9 mouse cellular contexts compared by ENCODE assay signal in genomic region chr11:98580301-98581121, GRCm38 (mm10). TPM values are rescaled to one million over a fixed set of nuclear protein-coding genes. Genes with fewer than 3 reads are reported as not detected.
DNase-seq lines count a peak whose midpoint lies in the region; ATAC-seq and TF ChIP-seq lines count a peak whose summit lies in the region.
"Had no signal": no experiment of that assay in that cellular context is flagged by ENCODE, and none has a peak within 500 bp of the region (broad histone marks: within the 10 kb centered on the region; RNA-seq: fewer than 3 reads in every experiment).

No protein-coding gene starts in this region.

- peak overlapping the region; percentile 84 for H3K4me2 ChIP-seq in liver, embryonic 15.5 days

- no peaks in the 10 kb centered on the region for H3K27me3 ChIP-seq in heart, embryonic 10.5 days (ENCODE audit: insufficient read depth, poor library complexity, severe bottlenecking)
- no peaks in the 10 kb centered on the region for H3K27me3 ChIP-seq in E14TG2a.4 (ENCODE audit: insufficient read depth, low read length)
- H3K27me3 ChIP-seq in liver, embryonic 15.5 days: no peaks in the 10 kb centered on the region

- H3K4me3 ChIP-seq in heart, embryonic 10.5 days: peak overlapping the region; percentile 34
- peak overlapping the region; percentile 49 for H3K4me3 ChIP-seq in E14TG2a.4 (replicated peaks; ENCODE audit: low read length)
- peak overlapping the region; percentile 71 for H3K4me3 ChIP-seq in liver, embryonic 15.5 days (replicated peaks)

- 37% methylated on average over 16 of the region's 16 CpGs for WGBS in heart, embryonic 10.5 days
- WGBS in liver, embryonic 15.5 days (ENCODE audit: insufficient replicate concordance): 16% methylated on average over 16 of the region's 16 CpGs

- H3K9me3 ChIP-seq in heart, embryonic 10.5 days: no peaks in the 10 kb centered on the region
- H3K9me3 ChIP-seq in E14TG2a.4 (ENCODE audit: low read length): no peaks in the 10 kb centered on the region
- no peaks in the 10 kb centered on the region for H3K9me3 ChIP-seq in liver, embryonic 15.5 days (replicated peaks)

- peak overlapping the region; percentile 77 for H3K9ac ChIP-seq in liver, embryonic 15.5 days

- peak; percentile 85 for DNase-seq in heart, embryonic 10.5 days (ENCODE audit: low spot score)
- DNase-seq in heart, adult 18-20 months: no peak
- DNase-seq in c-Kit-positive CD71-positive TER-119-negative erythroid progenitor cells, embryonic 14.5 days (ENCODE audit: low read depth): peak; percentile 68
- no peak for DNase-seq in urinary bladder, adult 2 months (ENCODE audit: low spot score)
- DNase-seq in thymus, postnatal 4 days: no peak
- no peak for DNase-seq in layer of hippocampus, adult 9-10 months (ENCODE audit: low spot score)

- peaks cover 59% of the 10 kb centered on the region for H3K4me1 ChIP-seq in heart, embryonic 10.5 days
- peaks cover 59% of the 10 kb centered on the region for H3K4me1 ChIP-seq in E14TG2a.4 (replicated peaks; ENCODE audit: low read depth, low read length)
- H3K4me1 ChIP-seq in liver, embryonic 15.5 days (replicated peaks): peaks cover 80% of the 10 kb centered on the region

- ATAC-seq in liver, embryonic 15.5 days (ENCODE audit: insufficient read depth): peak; percentile 74

- no peak for TF ChIP-seq CTCF in E14TG2a.4 (conservative IDR thresholded peaks at IDR 0.05; ENCODE audit: low read length)

- H3K36me3 ChIP-seq in heart, embryonic 10.5 days: peaks cover 44% of the 10 kb centered on the region
- H3K36me3 ChIP-seq in E14TG2a.4 (ENCODE audit: insufficient read depth, low read length): peaks cover 32% of the 10 kb centered on the region
- peaks cover 18% of the 10 kb centered on the region for H3K36me3 ChIP-seq in liver, embryonic 15.5 days (replicated peaks)

- H3K27ac ChIP-seq in heart, embryonic 10.5 days: peak overlapping the region; percentile 81
- peak overlapping the region; percentile 100 for H3K27ac ChIP-seq in liver, embryonic 15.5 days (replicated peaks)

RNA-seq across cellular contexts. Expression of gene Ormdl3, which starts 6.7 kb away (rescaled TPM):
- 56.1 and 61.0 TPM in 2 replicates for polyA plus RNA-seq in heart, embryonic 10.5 days (2016; fragmentation: Nextera tagmentation; extraction: Ambion mirVana)
- total RNA-seq in heart, adult 18-20 months (2021): 10 to 100 TPM; 42.6 to 47.5 TPM
- polyA plus RNA-seq in liver, embryonic 15.5 days (2015; fragmentation: Nextera tagmentation; extraction: Ambion mirVana): 40.6 and 45.4 TPM in 2 replicates
- 57.6 and 63.7 TPM in 2 replicates for polyA plus RNA-seq in urinary bladder, adult 2 months (2012; rRNA removed)

RNA-seq across cellular contexts. Expression of gene Lrrc3c, which starts 17.6 kb away (rescaled TPM):
- not detected in 2 replicates for polyA plus RNA-seq in heart, embryonic 10.5 days (2016; fragmentation: Nextera tagmentation; extraction: Ambion mirVana)
- total RNA-seq in heart, adult 18-20 months (2021): not detected
- not detected in 2 replicates for polyA plus RNA-seq in liver, embryonic 15.5 days (2015; fragmentation: Nextera tagmentation; extraction: Ambion mirVana)
- polyA plus RNA-seq in urinary bladder, adult 2 months (2012; rRNA removed): not detected in 2 replicates
- polyA plus RNA-seq: neural tube, embryonic 14.5 days had no signal

RNA-seq across cellular contexts. Expression of gene Zpbp2, which starts 29.6 kb away (rescaled TPM):
- polyA plus RNA-seq in heart, embryonic 10.5 days (2016; fragmentation: Nextera tagmentation; extraction: Ambion mirVana): 0.21 and 0.65 TPM in 2 replicates
- not detected for total RNA-seq in heart, adult 18-20 months (2021)
- 0.62 and 0.79 TPM in 2 replicates for polyA plus RNA-seq in liver, embryonic 15.5 days (2015; fragmentation: Nextera tagmentation; extraction: Ambion mirVana)
- 1.4 and 2.5 TPM in 2 replicates for polyA plus RNA-seq in urinary bladder, adult 2 months (2012; rRNA removed)
- polyA plus RNA-seq: neural tube, embryonic 14.5 days had no signal

RNA-seq across cellular contexts. Expression of gene Ikzf3, which starts 34.7 kb away (rescaled TPM):
- 0.04 and 0.22 TPM in 2 replicates for polyA plus RNA-seq in heart, embryonic 10.5 days (2016; fragmentation: Nextera tagmentation; extraction: Ambion mirVana)
- 1 to 10 TPM in 1 of 2 experiments, under 1 TPM in 1; 0.89 to 5.0 TPM for total RNA-seq in heart, adult 18-20 months (2021)
- polyA plus RNA-seq in liver, embryonic 15.5 days (2015; fragmentation: Nextera tagmentation; extraction: Ambion mirVana): 0.10 and 0.13 TPM in 2 replicates
- 8.6 and 10.1 TPM in 2 replicates for polyA plus RNA-seq in urinary bladder, adult 2 months (2012; rRNA removed)

RNA-seq across cellular contexts. Expression of gene Gm12355, which starts 45.0 kb away (rescaled TPM):
- 0.71 and 1.0 TPM in 2 replicates for polyA plus RNA-seq in heart, embryonic 10.5 days (2016; fragmentation: Nextera tagmentation; extraction: Ambion mirVana)
- total RNA-seq in heart, adult 18-20 months (2021): 10 to 100 TPM in 1 of 2 experiments, 1 to 10 TPM in 1; 6.6 to 10.4 TPM
- 0.38 and 0.44 TPM in 2 replicates for polyA plus RNA-seq in liver, embryonic 15.5 days (2015; fragmentation: Nextera tagmentation; extraction: Ambion mirVana)
- 0.47 and 0.52 TPM in 2 replicates for polyA plus RNA-seq in urinary bladder, adult 2 months (2012; rRNA removed)

Comparison
In these comparisons a context has a peak if more than half of its experiments do, and no peak if none do; other contexts are left out.
1. DNase-seq: peak in heart, embryonic 10.5 days (single experiment) and c-Kit-positive CD71-positive TER-119-negative erythroid progenitor cells, embryonic 14.5 days (single experiment); none in heart, adult 18-20 months (0 of 2), urinary bladder, adult 2 months (single experiment), thymus, postnatal 4 days (single experiment) and layer of hippocampus, adult 9-10 months (single experiment).
2. Peak in every context shown above with its lines, with median percentiles within 50 percentile points of each other: H3K4me3 ChIP-seq.